Mouse (Mus musculus) megakaryocyte, embryonic 14.5 days (primary cell): ENCODE results near the gene Hrc.

Experiments used
- FLI1 ChIP-seq: IDR thresholded peaks from 2 replicates; pipeline ENCODE4 v1.6.1; 2012; ENCODE audit warnings: low read length, inconsistent platforms, mixed read lengths
- GATA1 ChIP-seq: IDR thresholded peaks from 3 replicates; pipeline ENCODE4 v1.6.1; 2012; ENCODE audit warnings: mixed read lengths, low read length, inconsistent platforms, borderline replicate concordance

- no peak for TF ChIP-seq GATA1
- TF ChIP-seq FLI1: no peak
These were observed 12.0 kb upstream of the Hrc start for GRCm38 (mm10) chr7:45323069-45323468.
